Mouse (Mus musculus) ES-Bruce4 (cell line): ENCODE data around the gene Acot7.

Source experiments
- CTCF ChIP-seq: IDR thresholded peaks from one replicate; pipeline ENCODE4 v1.8.1; 2011; ENCODE audit warnings: low read depth, low read length
- POLR2A ChIP-seq: IDR thresholded peaks from one replicate; pipeline ENCODE4 v1.8.1; 2011; ENCODE audit warnings: low read length; ENCODE audit not compliant: insufficient read depth

DNA sequence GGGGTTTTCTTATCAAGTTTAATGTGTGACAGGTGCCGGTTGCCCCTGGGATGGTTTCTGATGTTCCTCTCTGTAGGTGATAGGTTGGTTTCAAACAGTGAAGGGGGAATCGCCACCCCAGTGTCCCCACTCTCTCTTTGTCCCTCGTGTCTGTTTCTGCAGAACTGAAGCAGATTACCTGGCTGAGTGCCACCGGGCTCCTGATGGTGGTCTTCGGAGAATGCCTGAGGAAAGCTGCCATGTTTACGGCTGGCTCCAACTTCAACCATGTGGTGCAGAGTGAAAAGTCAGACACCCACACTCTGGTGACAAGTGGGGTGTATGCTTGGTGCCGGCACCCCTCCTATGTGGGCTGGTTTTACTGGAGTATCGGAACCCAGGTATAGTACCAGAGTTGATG lies 122.4 kb downstream of the Acot7 start:
- TF ChIP-seq CTCF (no peak), POLR2A (no peak)
